Mouse (Mus musculus): Measurements from ENCODE around the gene Rheb. TPM values are rescaled to one million over a fixed set of nuclear protein-coding genes. Genes with fewer than 3 reads are reported as not detected.
"Not testable (repeated sequence)": the region's sequence is repeated elsewhere in the genome, so short reads cannot be mapped to it uniquely, and the experiment has no call there.

Gene Rheb
- total RNA-seq, 2 experiments from 2014 or later = 62.1 to 71.5 TPM

DNA sequence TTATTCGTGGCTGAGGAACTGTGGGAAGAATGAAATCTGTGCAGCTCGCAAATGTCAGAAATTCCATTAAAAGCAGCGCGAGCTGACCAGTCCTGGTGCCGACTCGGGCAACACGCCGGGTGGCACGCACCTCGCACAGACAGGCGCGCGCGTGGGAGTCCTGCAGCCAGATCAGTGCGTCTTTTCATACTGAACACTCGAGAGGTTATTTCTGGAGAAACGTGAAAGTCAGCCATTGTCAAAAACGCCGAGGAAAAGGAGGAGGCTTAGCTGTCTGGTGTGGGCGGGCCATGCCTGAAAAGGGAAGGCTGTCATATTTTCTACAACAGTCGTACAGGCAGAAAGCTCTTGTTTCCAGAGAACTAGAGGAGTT lies 665 bp upstream of the Rheb start:
- DNase-seq (ENCODE audit: low spot score) = no peak

DNA sequence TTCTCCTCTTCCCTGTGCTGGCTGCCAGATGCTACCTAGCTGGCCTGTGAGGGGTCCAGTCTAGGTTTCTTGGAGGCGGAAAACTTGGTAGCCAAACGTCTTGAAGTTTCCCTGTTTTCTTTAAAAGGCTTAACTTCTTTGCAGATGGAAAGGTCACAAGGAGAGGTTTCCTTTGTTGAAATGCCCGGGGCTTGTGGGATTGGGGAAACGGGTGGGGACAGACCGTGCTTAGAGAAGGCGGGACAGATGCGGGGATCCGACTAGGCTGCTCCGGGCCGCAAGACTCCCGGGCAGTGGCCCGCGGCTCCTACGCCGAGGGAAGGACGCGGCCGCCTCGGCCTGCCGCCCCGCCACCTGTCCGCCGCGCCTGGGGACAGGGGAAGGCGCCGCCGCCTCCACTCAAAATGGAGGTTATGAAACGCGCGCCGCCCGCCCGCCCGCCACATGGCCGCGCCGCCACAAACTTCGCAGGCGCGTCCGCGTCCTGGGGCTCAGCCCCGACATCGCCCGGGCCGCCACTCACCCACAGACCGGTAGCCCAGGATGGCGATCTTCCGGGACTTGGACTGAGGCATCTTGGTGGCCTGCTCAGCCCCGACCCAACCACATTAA lies 656 bp downstream of the Rheb start:
- DNase-seq (ENCODE audit: low spot score) = peak; percentile 25

DNA sequence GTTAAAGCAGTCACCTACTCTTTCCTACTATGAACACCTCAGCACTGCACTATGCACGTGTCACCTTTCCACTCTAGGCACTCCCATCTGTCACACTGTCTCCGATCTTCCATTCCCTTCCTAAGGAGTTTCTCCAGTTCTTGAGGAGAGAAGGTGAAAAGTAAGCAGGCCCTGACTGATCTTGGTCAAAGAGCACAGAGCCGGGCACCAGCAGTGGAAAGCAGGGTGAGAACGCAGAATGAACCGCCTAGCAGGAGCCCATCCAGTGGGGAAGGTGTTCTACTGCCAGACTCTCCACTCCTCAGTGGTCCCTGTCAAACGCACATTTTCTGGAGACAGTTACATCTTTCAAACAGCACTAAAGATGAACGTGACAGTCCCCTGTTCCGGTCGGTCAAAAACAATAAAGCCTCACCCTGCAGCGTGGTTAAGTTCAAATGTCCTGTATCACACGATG lies 1.4 kb downstream of the Rheb start:
- no peak for DNase-seq (ENCODE audit: low spot score)

DNA sequence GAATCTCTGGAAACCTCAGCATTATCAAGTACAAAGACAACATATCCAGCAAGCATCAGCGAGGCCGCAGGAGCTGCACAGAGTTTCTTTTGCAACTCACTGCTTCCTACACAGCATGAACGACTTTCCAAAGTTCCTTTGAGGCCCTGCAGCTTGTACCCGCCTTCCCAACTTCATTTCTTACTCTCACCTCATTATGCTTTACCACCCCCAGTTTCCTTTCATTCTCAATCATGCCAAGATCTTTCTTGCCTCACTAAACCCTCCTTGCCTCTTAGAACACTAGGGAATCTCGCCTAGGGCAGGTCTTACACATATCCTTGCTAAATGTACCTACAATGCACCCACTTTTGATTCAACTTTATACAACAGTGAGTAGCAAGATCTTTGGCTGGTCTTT lies 7.9 kb downstream of the Rheb start:
- no peak for DNase-seq (ENCODE audit: low spot score)

DNA sequence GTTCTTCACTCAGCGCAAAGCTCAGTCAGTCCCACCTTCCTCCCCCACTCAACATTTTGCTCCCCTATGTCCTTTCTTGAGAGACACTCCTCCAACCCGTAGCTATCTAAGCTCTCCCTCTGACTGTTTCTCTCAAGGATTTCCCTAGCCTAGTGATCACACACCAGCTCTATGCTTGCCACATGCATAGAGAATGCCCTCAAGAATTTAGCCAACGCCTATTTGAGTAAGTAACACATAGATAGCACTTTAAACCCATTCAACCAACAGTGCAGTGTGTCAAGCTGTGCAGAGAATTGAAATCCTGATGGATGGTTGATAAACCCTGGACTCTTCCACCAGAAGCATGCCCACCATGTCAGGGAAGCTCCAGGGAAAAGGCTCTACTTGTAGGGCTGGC lies 10.5 kb downstream of the Rheb start:
- DNase-seq (ENCODE audit: low spot score) = no peak

DNA sequence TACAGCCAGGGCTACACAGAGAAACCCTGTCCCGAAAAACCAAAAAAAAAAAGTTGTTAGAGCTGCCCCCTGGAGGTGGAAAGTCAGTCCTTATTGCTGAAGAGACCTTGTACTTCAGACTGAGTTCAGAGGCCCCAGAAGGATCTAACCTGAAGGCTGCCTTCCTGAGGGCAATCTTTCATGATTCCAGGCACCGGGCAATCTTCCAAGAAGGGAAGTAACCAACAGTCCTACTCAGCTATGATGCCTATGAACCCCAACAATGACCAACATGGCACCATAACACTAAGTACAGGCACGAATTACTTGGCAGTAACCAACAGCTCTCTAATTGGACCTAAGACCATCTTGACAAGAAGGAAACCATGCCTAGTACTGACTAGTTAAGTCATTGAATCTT lies 14.0 kb downstream of the Rheb start:
- no peak for DNase-seq (ENCODE audit: low spot score)

DNA sequence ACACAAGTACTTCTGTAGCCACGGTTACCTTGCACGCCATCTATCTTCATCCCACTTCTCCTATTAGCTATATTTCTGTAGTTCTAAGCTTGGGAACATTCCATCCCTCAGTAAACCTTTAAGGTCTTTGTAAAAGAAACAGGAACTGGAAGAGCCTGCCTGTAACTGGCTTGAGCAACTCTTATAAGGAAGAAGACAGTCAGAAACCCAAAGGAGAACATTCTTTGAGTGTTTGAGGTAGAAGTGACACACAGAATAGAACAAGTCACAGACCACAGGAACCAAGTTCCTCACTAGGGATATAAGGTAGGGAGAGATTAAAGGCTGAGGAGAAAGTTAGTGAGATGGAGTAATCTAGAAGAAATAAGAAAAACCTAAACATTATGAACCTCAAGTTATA lies 15.3 kb downstream of the Rheb start:
- no peak for DNase-seq (ENCODE audit: low spot score)

DNA sequence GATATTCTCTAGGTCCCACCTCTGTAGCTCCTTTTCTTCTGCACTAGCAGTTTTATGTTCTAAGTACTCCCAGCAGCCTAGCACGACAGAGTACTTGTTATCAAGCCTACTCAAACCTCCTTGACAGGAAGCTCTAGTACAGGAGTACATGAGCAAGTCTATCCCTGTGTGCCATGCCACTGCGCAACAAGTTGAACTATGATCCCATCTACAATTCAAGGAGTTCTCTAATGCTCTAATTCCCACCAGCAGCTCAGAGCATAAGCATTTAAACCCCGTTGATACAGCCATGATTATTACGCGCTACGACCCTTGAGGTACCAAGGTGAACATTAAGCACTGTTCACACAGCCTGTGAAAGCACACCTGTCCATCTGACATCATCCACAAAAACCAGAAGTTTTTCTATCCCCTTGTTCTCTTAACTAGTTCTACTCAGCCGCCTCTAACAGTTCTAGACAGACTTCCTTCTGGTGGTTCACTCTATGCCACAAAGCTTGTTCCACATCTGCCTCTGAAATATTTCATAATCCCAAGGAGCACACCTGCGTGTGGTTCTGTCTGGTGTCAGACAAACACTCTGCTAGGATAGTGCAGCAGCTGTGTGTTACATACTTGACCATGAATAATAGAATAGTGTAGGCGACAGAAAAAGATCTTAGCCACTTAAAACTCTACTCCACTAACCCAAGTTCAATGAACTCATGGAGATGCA lies 16.2 kb downstream of the Rheb start:
- DNase-seq (ENCODE audit: low spot score) = no peak

DNA sequence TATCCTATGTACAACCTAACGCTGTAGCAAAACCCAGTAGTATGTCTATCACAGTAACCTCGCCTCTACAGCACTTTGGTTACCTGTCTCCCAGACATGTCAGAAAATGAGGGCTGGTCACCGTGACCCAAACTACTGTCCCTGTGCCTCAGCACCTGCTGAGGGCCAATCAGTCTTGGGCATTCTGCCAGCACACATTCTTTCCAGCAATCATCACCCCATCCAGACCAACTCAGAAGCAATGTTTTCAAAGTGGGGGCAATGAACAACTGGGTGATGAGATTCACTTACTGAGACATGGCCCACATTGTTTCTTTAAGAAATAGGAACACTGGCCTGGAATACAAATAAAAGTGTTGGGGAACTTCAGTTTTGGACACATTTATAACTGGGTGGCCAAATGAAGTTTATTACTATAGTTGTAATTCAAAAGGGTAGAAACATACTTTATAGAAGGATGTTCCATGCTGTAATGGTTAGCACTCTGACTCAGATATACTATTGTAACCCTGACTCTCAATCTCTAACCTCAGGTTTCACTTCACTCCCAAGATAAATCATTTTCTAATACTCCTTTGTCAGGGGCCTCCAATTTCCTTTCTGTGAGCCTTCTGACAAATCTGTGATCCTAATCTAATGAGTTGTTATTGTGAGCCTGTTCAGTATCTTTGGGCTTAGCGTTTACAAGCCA lies 16.9 kb downstream of the Rheb start:
- DNase-seq (ENCODE audit: low spot score) = peak; percentile 38

DNA sequence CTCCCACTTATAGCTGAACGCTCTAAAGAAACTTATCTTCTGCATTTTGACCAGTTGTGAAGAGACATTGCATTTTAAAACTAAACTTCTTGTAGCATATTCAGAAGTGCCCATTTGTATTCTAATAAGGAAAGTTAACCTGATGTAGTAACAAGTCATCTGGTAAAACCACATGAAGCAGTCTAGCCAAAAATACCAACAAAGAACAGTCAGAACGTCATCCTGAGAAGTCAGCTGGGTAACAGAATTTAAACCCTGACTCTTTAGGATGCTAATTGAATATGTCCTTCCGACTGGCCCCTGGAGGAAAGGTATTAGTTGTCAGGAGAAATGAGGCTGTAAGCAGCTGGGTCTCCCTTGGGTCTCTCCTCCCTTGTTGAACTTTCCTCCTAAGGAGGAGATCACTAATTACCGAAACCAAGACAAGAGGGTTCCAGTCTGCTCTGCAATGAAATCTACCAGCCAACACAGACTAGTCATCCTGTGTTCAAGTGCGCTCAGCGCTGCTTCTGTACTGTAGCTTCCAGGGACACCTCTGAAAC lies 18.5 kb downstream of the Rheb start:
- DNase-seq (ENCODE audit: low spot score) = no peak

DNA sequence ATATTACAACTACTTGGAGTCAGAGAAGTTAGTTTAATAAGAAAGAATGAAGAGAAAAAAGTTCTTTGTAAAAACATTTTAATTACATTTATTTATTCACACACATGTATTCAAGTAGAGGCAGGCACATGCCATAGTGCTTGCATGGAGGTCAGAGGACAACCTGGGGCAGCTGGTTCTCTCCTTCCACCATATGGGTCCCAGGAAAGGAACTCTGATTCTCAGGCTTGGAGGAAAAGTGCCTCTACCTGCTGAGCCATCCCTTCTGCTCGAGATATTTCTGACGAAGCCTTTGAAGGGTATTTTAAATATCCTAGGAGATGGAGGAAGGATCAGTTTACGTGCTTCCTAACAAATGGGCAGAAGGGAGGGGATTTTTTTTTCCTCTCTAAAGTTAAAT lies 19.6 kb downstream of the Rheb start:
- DNase-seq (ENCODE audit: low spot score) = no peak

DNA sequence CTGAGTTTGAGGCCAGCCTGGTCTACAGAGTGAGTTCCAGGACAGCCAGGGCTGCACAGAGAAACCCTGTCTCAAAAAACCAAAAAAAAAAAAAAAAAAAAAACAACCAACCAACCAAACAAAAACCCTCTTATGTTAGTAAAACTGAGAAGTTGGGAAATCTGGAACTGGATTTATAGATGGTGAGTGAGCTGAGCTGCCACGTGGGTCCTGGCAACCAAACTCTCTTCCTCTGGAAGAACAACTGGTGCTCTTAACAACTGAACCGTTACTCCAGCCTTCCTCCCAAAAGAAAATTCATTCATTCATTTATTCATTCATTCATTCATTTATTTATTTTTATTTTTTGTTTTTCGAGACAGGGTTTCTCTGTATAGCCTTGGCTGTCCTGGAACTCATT lies 20.2 kb downstream of the Rheb start:
- not testable (repeated sequence) for DNase-seq (ENCODE audit: low spot score)

DNA sequence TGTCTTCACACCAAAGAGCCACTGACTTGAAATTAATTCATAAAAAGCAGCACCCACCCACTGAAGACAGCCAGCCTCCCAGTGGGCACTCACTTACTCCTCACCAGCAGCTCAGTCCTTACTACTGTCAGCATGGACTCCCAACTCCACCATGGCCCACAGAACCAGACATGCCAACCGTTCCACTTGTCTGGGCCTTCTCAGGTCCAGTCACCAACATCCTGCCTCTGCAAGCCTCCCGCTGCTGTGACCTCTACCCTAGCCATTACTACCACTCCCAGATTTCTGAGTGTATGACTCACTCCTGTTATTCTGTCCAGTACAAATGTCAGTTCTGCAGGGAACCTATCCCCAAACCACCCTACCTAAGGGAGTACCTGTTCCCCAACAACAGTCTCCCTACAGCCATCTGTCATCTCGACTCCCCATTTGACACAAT lies 21.0 kb downstream of the Rheb start:
- no peak for DNase-seq (ENCODE audit: low spot score)

DNA sequence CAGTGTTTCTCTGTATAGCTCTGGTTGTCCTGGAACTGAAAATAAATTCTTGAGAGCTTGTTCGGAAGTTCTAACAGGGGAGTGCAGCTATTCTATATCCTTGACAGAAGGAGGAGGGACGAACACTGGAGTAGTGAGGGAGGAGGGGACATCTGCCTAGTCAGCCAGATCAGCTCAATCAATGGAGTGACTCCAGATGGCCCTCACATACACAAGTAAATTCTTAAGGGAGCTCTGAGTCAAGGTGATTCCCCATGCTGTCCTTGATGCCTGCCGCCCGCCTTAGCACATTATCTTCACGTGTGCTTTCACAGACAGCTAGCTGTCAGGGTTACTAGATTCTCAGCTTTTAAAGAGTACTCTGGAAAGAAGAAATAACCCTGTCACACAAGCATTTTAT lies 21.8 kb downstream of the Rheb start:
- DNase-seq (ENCODE audit: low spot score) = no peak

DNA sequence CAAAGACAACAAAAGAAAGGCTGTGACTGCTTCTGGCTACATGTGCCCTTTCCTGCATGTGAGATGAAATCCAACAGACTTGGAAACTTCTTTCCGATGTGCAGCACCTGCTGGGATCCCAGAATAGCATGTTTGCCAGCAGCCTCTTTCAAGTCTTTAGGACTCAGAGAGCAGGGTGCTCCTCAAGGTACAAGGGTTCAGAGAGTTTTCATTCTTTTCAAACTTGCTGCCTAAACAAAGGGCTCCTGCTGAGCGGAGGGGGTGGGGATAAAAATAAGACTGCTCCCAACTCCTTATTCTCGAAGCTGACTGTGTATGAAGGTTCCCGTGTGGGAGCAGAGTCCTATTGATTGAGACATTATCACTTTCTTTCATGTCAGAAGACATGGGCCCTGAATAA lies 25.2 kb downstream of the Rheb start:
- DNase-seq (ENCODE audit: low spot score) = no peak

DNA sequence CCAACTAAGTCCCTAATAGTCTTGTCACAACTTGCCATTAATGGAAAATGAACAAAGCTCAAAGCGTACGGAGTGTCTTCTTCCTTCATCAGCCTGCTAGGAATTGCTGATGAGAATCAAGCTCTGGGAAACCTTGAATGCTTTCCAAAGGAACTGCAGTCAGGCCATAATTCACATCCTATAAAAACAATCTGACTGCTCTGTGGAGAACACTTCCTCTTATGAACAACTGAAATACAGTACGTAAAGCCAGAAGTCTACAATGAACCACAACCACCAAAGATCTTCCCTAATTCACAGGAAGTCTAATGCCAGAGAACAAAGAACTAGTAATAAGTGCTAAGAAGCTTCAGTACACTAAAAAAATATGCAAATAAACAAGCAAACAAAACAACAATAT lies 28.5 kb downstream of the Rheb start:
- no peak for DNase-seq (ENCODE audit: low spot score)

DNA sequence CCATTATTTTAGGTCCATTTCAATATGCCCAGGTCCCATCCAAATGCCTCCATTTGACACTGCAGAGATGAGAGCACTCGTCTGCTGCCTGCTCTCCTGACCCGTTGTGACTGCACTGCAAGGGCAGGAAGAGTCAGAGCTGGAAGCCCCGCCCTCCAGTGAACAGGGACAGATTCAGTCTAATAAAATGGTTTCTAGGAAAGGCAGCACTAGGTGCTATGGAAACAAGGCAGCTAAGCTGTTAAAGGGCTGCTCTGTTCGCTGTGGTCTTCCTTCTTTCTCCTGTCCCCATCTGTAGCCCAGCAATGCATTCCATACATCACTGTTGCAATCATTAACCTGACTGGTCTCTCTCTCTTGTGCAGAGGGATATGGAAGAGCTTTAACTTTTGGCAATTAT lies 29.4 kb downstream of the Rheb start:
- no peak for DNase-seq (ENCODE audit: low spot score)

DNA sequence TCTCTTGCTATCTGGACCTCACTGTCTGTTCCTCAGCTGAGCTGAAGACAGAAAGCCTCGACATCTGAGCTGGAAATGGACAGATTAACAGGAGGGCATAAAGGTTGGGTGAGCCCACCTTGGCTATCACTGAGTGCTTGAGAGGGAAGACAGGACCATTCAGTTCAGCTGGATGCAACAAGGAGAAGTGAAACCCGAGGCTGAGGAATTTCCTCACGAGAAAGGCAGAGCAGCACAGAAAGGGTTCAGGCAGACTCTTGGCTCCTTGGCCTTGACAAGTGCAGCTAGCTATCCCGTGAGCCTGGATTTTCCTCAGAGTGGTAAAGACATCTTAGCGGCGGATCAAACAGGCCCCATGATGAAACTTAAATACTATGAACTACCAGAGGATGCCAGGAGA lies 37.2 kb downstream of the Rheb start:
- DNase-seq (ENCODE audit: low spot score) = no peak

DNA sequence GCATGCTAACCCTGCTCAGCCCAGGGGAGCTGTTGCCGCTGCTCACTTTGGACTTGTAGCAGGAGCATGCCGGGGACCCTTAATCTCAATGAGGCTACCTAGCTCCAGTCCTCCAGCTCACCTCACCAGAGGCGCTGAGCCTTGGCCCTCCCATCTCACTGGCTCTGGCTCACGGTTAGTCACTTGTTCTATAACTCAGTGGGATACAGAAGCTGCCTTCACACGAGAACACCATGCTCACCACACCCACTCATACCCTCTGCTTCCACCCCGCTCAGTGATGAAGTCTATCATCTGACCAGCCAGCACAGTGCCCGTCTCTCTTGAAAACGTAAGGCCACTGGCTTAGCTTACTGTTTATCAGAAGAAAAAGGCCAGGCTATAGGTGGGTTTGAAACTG lies 37.8 kb downstream of the Rheb start:
- no peak for DNase-seq (ENCODE audit: low spot score)

DNA sequence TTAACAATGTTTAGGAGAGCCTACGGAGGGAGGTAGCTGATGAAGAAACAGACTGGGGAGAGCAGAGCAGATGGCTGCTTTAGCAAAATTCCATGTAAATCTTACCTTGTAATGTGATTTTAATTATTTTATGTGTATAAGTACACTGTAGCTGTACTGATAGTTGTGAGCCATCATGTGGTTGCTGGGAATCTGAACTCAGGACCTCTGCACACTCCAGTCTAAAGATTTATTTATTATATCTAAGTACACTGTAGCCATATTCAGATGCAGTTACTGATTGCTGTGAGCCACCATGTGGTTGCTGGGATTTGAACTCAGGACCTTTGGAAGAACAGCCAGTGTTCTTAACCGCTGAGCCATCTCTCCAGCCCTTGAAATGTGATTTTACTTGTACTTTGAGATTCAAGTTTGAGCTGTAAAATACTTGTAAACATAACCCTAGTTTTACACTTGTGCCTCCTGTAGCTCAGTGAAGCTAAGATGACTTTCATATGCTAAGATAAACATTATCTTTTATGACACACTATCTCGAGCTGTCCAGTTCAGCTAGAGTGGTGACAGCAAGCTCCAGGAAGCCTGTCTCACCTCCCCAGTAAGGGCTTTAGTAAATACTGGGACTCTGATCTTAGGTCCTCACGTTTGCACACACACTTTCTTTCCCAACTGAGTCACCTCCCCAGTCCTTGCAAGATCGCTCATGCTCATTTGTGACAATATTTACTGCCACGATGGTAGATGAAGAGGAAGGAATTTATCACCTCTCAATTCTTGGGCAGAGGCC lies 40.4 kb downstream of the Rheb start:
- DNase-seq (ENCODE audit: low spot score) = no peak

DNA sequence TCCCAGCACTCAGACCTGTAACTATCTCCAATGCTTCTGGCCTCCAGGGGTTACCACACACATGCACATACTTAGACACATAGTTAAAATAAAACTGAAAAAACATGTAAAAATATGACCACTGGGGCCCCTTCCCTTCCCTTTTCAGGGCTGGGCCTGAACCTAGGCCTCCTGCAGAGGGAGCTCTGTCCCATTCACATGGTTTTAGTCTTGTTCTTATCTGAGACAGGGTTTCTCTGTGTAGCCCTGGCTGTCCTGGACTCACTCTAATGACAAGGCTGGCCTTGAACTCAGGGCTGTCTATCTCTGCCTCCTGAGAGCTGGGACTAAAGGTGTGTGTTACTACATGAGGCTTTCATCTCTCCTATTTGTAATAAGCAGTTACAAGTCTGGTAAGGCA lies 42.0 kb downstream of the Rheb start:
- no peak for DNase-seq (ENCODE audit: low spot score)

DNA sequence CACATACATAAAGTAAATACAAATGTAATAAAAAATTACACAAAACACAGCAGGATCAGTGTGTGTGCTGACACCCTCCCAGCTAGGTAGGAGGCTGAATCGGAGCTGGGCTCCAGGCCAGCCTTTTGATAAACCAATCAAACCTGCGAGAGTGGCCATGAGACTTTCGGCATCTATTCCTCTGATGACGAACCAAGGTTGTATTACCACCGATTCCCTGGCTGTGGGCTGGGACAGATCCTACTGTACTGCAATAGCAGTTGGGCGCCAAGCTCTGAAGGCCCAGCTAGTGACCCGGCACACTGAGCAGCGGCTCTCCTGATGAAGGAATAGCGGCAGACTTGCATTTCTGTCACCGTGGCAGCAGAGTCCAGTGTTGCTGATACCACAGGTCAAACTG lies 43.8 kb downstream of the Rheb start:
- no peak for DNase-seq (ENCODE audit: low spot score)
